Mouse (Mus musculus) heart, adult 9 months (tissue): ENCODE results near the gene Gga2.

Experiments
- DNase-seq, 2 experiments: peaks; one replicate each; pipeline ENCODE4 v3.0.0; 2022; ENCODE audit warnings: low spot score in 2 of 2

Gga2 gene

GRCm38 (mm10) chr7:122020667-122021354 is at the start of gene Gga2:
Gene Gga2 (minus strand): TSS chr7:122021222.
- peak; percentile 87 to 91 for DNase-seq

- DNase-seq: peak in 1 of 2 experiments; percentile 21
These were observed 46.7 kb upstream of the Gga2 start for GRCm38 (mm10) chr7:122067517-122068381.

GRCm38 (mm10) chr7:122066945-122067516 is 46.0 kb upstream of the Gga2 start, which contains the start of the genes Ubfd1 and Ears2:
Gene Ubfd1 (plus strand): TSS chr7:122067175.
Gene Ears2 (minus strand): TSS chr7:122067263.
- DNase-seq: peak; percentile 95 to 97

GRCm38 (mm10) chr7:122066102-122066944 is 45.3 kb upstream of the Gga2 start:
- DNase-seq: no peak

GRCm38 (mm10) chr7:122065656-122066055 is 44.6 kb upstream of the Gga2 start:
- no peak for DNase-seq

GRCm38 (mm10) chr7:122056633-122057032 is 35.6 kb upstream of the Gga2 start:
- DNase-seq: no peak

GRCm38 (mm10) chr7:122050834-122051233 is 29.8 kb upstream of the Gga2 start:
- no peak for DNase-seq

- no peak for DNase-seq
These were observed 27.2 kb upstream of the Gga2 start for GRCm38 (mm10) chr7:122048191-122048590.

- no peak for DNase-seq
These were observed 25.8 kb upstream of the Gga2 start for GRCm38 (mm10) chr7:122046813-122047212.

GRCm38 (mm10) chr7:122045711-122046110 is 24.7 kb upstream of the Gga2 start:
- DNase-seq: no peak

GRCm38 (mm10) chr7:122045181-122045634 is 24.2 kb upstream of the Gga2 start:
- peak; percentile 81 to 87 for DNase-seq

- no peak for DNase-seq
These were observed 23.1 kb upstream of the Gga2 start for GRCm38 (mm10) chr7:122044106-122044505.

GRCm38 (mm10) chr7:122034348-122034747 is 13.3 kb upstream of the Gga2 start:
- no peak for DNase-seq

GRCm38 (mm10) chr7:122033371-122033770 is 12.3 kb upstream of the Gga2 start:
- DNase-seq: no peak

GRCm38 (mm10) chr7:122022131-122022530 is 1.1 kb upstream of the Gga2 start:
- no peak for DNase-seq

- DNase-seq: no peak
These were observed 752 bp downstream of the Gga2 start for GRCm38 (mm10) chr7:122020273-122020666.

- no peak for DNase-seq
These were observed 2.0 kb downstream of the Gga2 start for GRCm38 (mm10) chr7:122018978-122019377.

GRCm38 (mm10) chr7:122018247-122018646 is 2.8 kb downstream of the Gga2 start:
- peak in 1 of 2 experiments; percentile 19 for DNase-seq

- peak; percentile 27 to 35 for DNase-seq
These were observed 5.3 kb downstream of the Gga2 start for GRCm38 (mm10) chr7:122015734-122016133.

- DNase-seq: peak; percentile 30 to 42
These were observed 5.9 kb downstream of the Gga2 start for GRCm38 (mm10) chr7:122015105-122015504.

GRCm38 (mm10) chr7:122012949-122013348 is 8.1 kb downstream of the Gga2 start:
- no peak for DNase-seq
